Mouse (Mus musculus): Measurements from ENCODE around the gene Faim. TPM values are rescaled to one million over a fixed set of nuclear protein-coding genes. Genes with fewer than 3 reads are reported as not detected.

Faim gene
- total RNA-seq, 2 experiments from 2014 or later = 1.8 to 2.3 TPM

DNA sequence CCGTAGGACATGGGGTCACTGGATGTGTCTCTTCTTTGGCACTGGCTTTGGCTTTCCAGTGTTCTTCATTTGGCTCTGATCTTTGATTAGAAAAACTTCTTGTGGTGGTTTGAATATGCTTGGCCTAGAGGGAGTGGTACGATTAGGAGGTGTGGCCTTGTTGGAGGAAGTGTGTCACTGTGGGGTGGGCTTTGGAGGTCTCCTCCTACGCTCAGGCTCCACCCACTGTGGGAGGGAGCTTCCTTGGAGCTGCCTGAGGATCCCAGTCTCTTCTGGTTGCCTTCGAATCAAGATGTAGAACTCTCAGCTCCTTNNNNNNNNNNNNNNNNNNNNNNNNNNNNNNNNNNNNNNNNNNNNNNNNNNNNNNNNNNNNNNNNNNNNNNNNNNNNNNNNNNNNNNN is 35.6 kb downstream of the Faim start:
- TF ChIP-seq CTCF (IDR thresholded peaks at IDR 0.05) = no peak
- Histone ChIP-seq H3K4me3 (no peak overlapping the region), H3K27ac (no peak overlapping the region)
- intact Hi-C loops (cut with DNase I) = no loop called here
- no peak for DNase-seq

GRCm38 (mm10) chr9:99032031-99032430 is 45.9 kb downstream of the Faim start:
- H3K27ac ChIP-seq = no peak overlapping the region
- intact Hi-C loops (cut with DNase I) = no loop called here
- TF ChIP-seq CTCF (IDR thresholded peaks at IDR 0.05) = no peak
- no peak for DNase-seq
- H3K4me3 ChIP-seq = no peak overlapping the region

- Histone ChIP-seq H3K27ac (no peak overlapping the region), H3K4me3 (no peak overlapping the region)
- no peak for TF ChIP-seq CTCF (IDR thresholded peaks at IDR 0.05)
- intact Hi-C loops (cut with DNase I) = no loop called here
- no peak for DNase-seq
Observed at GRCm38 (mm10) chr9:99034111-99034510, 47.9 kb downstream of the Faim start.

- DNase-seq = no peak
- intact Hi-C loops (cut with DNase I) = no loop called here
- no peak for TF ChIP-seq CTCF (IDR thresholded peaks at IDR 0.05)
Observed at GRCm38 (mm10) chr9:99035575-99035974, 49.4 kb downstream of the Faim start, which contains the start of gene Gm1123. TSS of gene Gm1123 (minus strand) at chr9:99035715.

GRCm38 (mm10) chr9:99041994-99042393 is 55.8 kb downstream of the Faim start:
- H3K27ac ChIP-seq = no peak overlapping the region
- no peak for DNase-seq
- intact Hi-C loops (cut with DNase I) = no loop called here
- no peak for TF ChIP-seq CTCF (IDR thresholded peaks at IDR 0.05)
- H3K4me3 ChIP-seq = no peak overlapping the region

More at GRCm38 (mm10) chr9:99035575-99035974, 49.4 kb downstream of the Faim start, which contains the start of gene Gm1123:
- no peak within 1 kb of the TSS for H3K4me3 ChIP-seq
- H3K27ac ChIP-seq = no peak within 1 kb of the TSS

DNA sequence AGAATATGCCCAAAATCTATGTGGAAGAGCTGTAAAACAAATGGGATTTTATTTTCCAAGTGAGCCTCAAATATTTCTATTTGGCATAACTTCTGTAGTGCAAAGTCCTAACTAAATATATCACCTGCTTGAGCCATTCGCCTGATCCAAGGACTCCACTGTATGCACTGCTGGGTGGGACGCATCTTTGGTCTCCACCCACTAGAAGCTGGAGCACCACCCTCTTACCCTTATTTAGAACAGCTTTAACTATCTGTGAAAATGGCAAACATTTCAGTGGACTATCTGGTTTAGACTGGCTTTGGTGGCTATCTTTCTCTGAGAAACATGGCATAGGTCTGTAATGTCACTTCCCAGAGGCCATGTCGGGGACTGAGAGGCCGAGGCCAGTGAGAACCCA is 56.5 kb downstream of the Faim start:
- Histone ChIP-seq H3K27ac (no peak overlapping the region), H3K4me3 (no peak overlapping the region)
- intact Hi-C loops (cut with DNase I) = no loop called here
- no peak for TF ChIP-seq CTCF (IDR thresholded peaks at IDR 0.05)
- DNase-seq = no peak

DNA sequence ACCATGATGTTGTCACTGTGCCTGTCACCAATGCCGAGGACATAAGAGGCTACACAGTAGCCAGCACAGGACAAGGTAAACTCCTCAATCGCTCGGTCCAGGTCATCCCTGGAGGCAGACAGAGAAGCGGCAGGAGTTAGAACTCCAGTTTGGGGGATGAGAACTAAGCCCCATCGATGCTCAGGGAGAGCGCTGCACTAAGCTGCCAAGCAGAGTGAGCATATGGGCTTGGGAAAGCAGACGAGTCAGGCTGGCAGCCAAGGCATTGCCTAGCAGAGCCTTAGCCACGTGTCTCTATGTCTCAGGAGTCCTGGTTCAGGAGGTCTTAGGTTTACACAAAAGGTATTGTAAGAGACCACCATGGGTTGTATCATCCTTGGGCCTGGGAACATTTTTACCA is 58.6 kb downstream of the Faim start:
- no peak for TF ChIP-seq CTCF (IDR thresholded peaks at IDR 0.05)

GRCm38 (mm10) chr9:99048724-99049250 is 62.6 kb downstream of the Faim start:
- TF ChIP-seq CTCF (IDR thresholded peaks at IDR 0.05) = no peak
- intact Hi-C loops (cut with DNase I) = no loop called here
- Histone ChIP-seq H3K27ac (no peak overlapping the region), H3K4me3 (no peak overlapping the region)
- no peak for DNase-seq

More for the DNA sequence above, 58.6 kb downstream of the Faim start:
- intact Hi-C loops (cut with DNase I) = no loop called here
- no peak overlapping the region for H3K4me3 ChIP-seq
- DNase-seq = no peak
- no peak overlapping the region for H3K27ac ChIP-seq

DNA sequence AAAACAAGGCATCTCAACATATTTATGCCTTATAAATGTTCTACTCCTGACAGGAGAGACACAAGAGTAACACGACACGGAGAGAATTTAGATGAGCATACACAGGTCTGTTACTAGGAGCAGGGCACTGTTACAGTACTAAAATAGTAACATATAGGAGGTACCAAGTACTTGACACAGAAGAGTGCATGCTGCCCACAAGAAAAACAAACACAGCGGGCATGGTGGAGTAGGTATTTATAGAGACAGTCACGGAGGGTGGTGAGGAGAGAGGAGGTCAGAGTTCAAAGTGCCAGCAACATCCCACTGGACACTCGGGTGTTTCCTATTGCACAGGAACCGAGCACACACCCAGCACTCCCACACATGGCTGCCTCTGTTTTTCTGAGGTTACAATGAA is 63.6 kb downstream of the Faim start:
- no peak for TF ChIP-seq CTCF (IDR thresholded peaks at IDR 0.05)
- Histone ChIP-seq H3K4me3 (no peak overlapping the region), H3K27ac (peak overlapping the region; percentile 31; the same call in 1 of the 2 replicates)
- DNase-seq = no peak
- intact Hi-C loops (cut with DNase I) = no loop called here

Other genes starting within 250 kb of the Faim start
- not detected for gene Prr23a1, start 143.9 kb upstream of the Faim start, total RNA-seq (2021)
- gene Prr23a2, start 129.9 kb upstream of the Faim start, total RNA-seq (2021) = not detected
- not detected for gene Prr23a3, start 121.6 kb upstream of the Faim start, total RNA-seq (2021)
- not detected for gene 7420426K07Rik, start 83.3 kb upstream of the Faim start, total RNA-seq (2021)
- gene Foxl2, start 31.1 kb upstream of the Faim start, total RNA-seq (2021) = not detected
- not detected for gene Gm1123, start 49.3 kb downstream of the Faim start, total RNA-seq (2021)
- gene Pik3cb, start 154.2 kb downstream of the Faim start, total RNA-seq (2021) = 1 to 10 TPM; 4.5 to 6.1 TPM

All from gastrocnemius, adult 2 months (tissue).